Mouse (Mus musculus): ENCODE measurements at regions not wholly inside any gene's neighbourhood (a gene's known extent, or its start where the extent isn't known, plus 50 kb on each side); places are given as distances from the start of the nearest gene placed in this dataset.
"Not testable (repeated sequence)": the region's sequence is repeated elsewhere in the genome, so short reads cannot be mapped to it uniquely, and the experiment has no call there.

- no peak for DNase-seq (ENCODE audit: extremely low spot score in 1 of 2, low spot score in 1 of 2)
These were observed 274.5 kb downstream of the Fam19a5 start for GRCm38 (mm10) chr15:87818566-87818965.

- DNase-seq (ENCODE audit: extremely low spot score in 1 of 2, low spot score in 1 of 2) = no peak
These were observed 298.0 kb downstream of the Fam19a5 start for GRCm38 (mm10) chr15:87842097-87842496.

- no peak for DNase-seq (ENCODE audit: extremely low spot score in 1 of 2, low spot score in 1 of 2)
These were observed 315.0 kb downstream of the Fam19a5 start for GRCm38 (mm10) chr15:87859069-87859468.

GRCm38 (mm10) chr15:87876286-87876899 is 332.3 kb downstream of the Fam19a5 start:
- DNase-seq (ENCODE audit: extremely low spot score in 1 of 2, low spot score in 1 of 2) = no peak

- no peak for DNase-seq (ENCODE audit: extremely low spot score in 1 of 2, low spot score in 1 of 2)
These were observed 346.8 kb downstream of the Fam19a5 start for GRCm38 (mm10) chr15:87890903-87891302.

- DNase-seq (ENCODE audit: extremely low spot score in 1 of 2, low spot score in 1 of 2) = not testable (repeated sequence)
These were observed 350.8 kb downstream of the Fam19a5 start for GRCm38 (mm10) chr15:87894866-87895265.

GRCm38 (mm10) chr15:87898655-87899054 is 354.6 kb downstream of the Fam19a5 start:
- no peak for DNase-seq (ENCODE audit: extremely low spot score in 1 of 2, low spot score in 1 of 2)

GRCm38 (mm10) chr15:87904436-87904835 is 360.3 kb downstream of the Fam19a5 start:
- no peak for DNase-seq (ENCODE audit: extremely low spot score in 1 of 2, low spot score in 1 of 2)

GRCm38 (mm10) chr15:87906310-87906709 is 362.2 kb downstream of the Fam19a5 start:
- no peak for DNase-seq (ENCODE audit: extremely low spot score in 1 of 2, low spot score in 1 of 2)

GRCm38 (mm10) chr15:87922091-87922490 is 378.0 kb downstream of the Fam19a5 start:
- no peak for DNase-seq (ENCODE audit: extremely low spot score in 1 of 2, low spot score in 1 of 2)

- no peak for DNase-seq (ENCODE audit: extremely low spot score in 1 of 2, low spot score in 1 of 2)
These were observed 378.8 kb downstream of the Fam19a5 start for GRCm38 (mm10) chr15:87922781-87923446.

- DNase-seq (ENCODE audit: extremely low spot score in 1 of 2, low spot score in 1 of 2) = peak in 1 of 2 experiments; percentile 44
These were observed 379.8 kb downstream of the Fam19a5 start for GRCm38 (mm10) chr15:87923906-87924305.

GRCm38 (mm10) chr15:87936041-87936440 is 391.9 kb downstream of the Fam19a5 start:
- no peak for DNase-seq (ENCODE audit: extremely low spot score in 1 of 2, low spot score in 1 of 2)

GRCm38 (mm10) chr15:87940837-87941236 is 396.7 kb downstream of the Fam19a5 start:
- DNase-seq (ENCODE audit: extremely low spot score in 1 of 2, low spot score in 1 of 2) = peak; percentile 31 to 69

GRCm38 (mm10) chr15:87952531-87952930 is 408.4 kb downstream of the Fam19a5 start:
- no peak for DNase-seq (ENCODE audit: extremely low spot score in 1 of 2, low spot score in 1 of 2)

GRCm38 (mm10) chr15:87955685-87956256 is 411.7 kb downstream of the Fam19a5 start:
- DNase-seq (ENCODE audit: extremely low spot score in 1 of 2, low spot score in 1 of 2) = no peak

- DNase-seq (ENCODE audit: extremely low spot score in 1 of 2, low spot score in 1 of 2) = no peak
These were observed 414.8 kb downstream of the Fam19a5 start for GRCm38 (mm10) chr15:87958866-87959265.

GRCm38 (mm10) chr15:87972641-87973040 is 428.5 kb downstream of the Fam19a5 start:
- DNase-seq (ENCODE audit: extremely low spot score in 1 of 2, low spot score in 1 of 2) = no peak

GRCm38 (mm10) chr15:87987322-87987985 is 443.4 kb downstream of the Fam19a5 start:
- no peak for DNase-seq (ENCODE audit: extremely low spot score in 1 of 2, low spot score in 1 of 2)

- DNase-seq (ENCODE audit: extremely low spot score in 1 of 2, low spot score in 1 of 2) = peak in 1 of 2 experiments; percentile 6
These were observed 450.4 kb downstream of the Fam19a5 start for GRCm38 (mm10) chr15:87994546-87994945.

GRCm38 (mm10) chr15:88017076-88017475 is 473.0 kb downstream of the Fam19a5 start:
- no peak for DNase-seq (ENCODE audit: extremely low spot score in 1 of 2, low spot score in 1 of 2)
